Mouse (Mus musculus) ES-Bruce4 (cell line): ENCODE results near the gene Eif3i.

Source experiments
- CTCF ChIP-seq: IDR thresholded peaks from one replicate; pipeline ENCODE4 v1.8.1; 2011; ENCODE audit warnings: low read depth, low read length
- EP300 ChIP-seq: IDR thresholded peaks from 2 replicates; pipeline ENCODE4 v1.6.1; 2011; ENCODE audit warnings: low read depth, low read length; ENCODE audit not compliant: insufficient read depth
- POLR2A ChIP-seq: IDR thresholded peaks from one replicate; pipeline ENCODE4 v1.8.1; 2011; ENCODE audit warnings: low read length; ENCODE audit not compliant: insufficient read depth

GRCm38 (mm10) chr4:129549306-129549705 is 51.1 kb downstream of the Eif3i start:
- no peak for TF ChIP-seq CTCF
- TF ChIP-seq POLR2A = no peak
- no peak for TF ChIP-seq EP300
